In genomic region chr13:56895386-56895785, GRCm38 (mm10) we compare ENCODE assay signal across 8 mouse cellular contexts. TPM values are rescaled to one million over a fixed set of nuclear protein-coding genes. Genes with fewer than 3 reads are reported as not detected.
DNase-seq lines count a peak whose midpoint lies in the region; ATAC-seq lines count a peak whose summit lies in the region.
"Had no signal": no experiment of that assay in that cellular context is flagged by ENCODE, and none has a peak within 500 bp of the region (broad histone marks: within the 10 kb centered on the region; RNA-seq: fewer than 3 reads in every experiment).

No protein-coding gene starts in this region.

- H3K27ac ChIP-seq in forebrain, embryonic 14.5 days (ENCODE audit: low read depth, low read length) = no peak overlapping the region
- no peak overlapping the region for H3K27ac ChIP-seq in midbrain, embryonic 11.5 days (ENCODE audit: low read depth, low read length)
- H3K27ac ChIP-seq: limb, embryonic 13.5 days had no signal

- no peaks in the 10 kb centered on the region for H3K27me3 ChIP-seq in forebrain, embryonic 14.5 days (replicated peaks; ENCODE audit: control insufficient read depth, insufficient read depth, low read length)
- no peaks in the 10 kb centered on the region for H3K27me3 ChIP-seq in midbrain, embryonic 11.5 days (ENCODE audit: control insufficient read depth, insufficient read depth, low read length)

- WGBS in forebrain, embryonic 14.5 days = 1% methylated on average over 17 of the region's 17 CpGs
- 5% methylated on average over 17 of the region's 17 CpGs for WGBS in midbrain, embryonic 11.5 days

- H3K36me3 ChIP-seq in forebrain, embryonic 14.5 days (ENCODE audit: control insufficient read depth, insufficient read depth, low read length) = no peaks in the 10 kb centered on the region
- H3K36me3 ChIP-seq in midbrain, embryonic 11.5 days (ENCODE audit: control insufficient read depth, insufficient read depth, low read length) = no peaks in the 10 kb centered on the region
- H3K36me3 ChIP-seq: limb, embryonic 13.5 days had no signal

- peak overlapping the region; percentile 24 for H3K4me3 ChIP-seq in forebrain, embryonic 14.5 days (ENCODE audit: low read depth, low read length)
- no peak overlapping the region for H3K4me3 ChIP-seq in midbrain, embryonic 11.5 days (ENCODE audit: low read depth, low read length)
- H3K4me3 ChIP-seq: limb, embryonic 13.5 days had no signal

- H3K4me2 ChIP-seq in forebrain, embryonic 14.5 days (ENCODE audit: low read length) = peak overlapping the region; percentile 38
- H3K4me2 ChIP-seq in midbrain, embryonic 11.5 days = peak overlapping the region; percentile 23; the same call in 1 of the 2 replicates
- H3K4me2 ChIP-seq: limb, embryonic 13.5 days had no signal

- no peak for ATAC-seq in forebrain, embryonic 14.5 days
- no peak for ATAC-seq in midbrain, embryonic 11.5 days (ENCODE audit: low FRiP score)

- DNase-seq in right cerebral cortex, postnatal 4 days = peak; percentile 65
- no peak for DNase-seq in right cerebral cortex, postnatal 36 days (ENCODE audit: low spot score in 2 of 2)
- peak; percentile 31 for DNase-seq in brain, adult 2 months (ENCODE audit: low read depth, low spot score)
- peak; percentile 54 for DNase-seq in forebrain, embryonic 14.5 days (ENCODE audit: low spot score)
- peak; percentile 88 for DNase-seq in kidney, postnatal 10 days
- peak; percentile 96 for DNase-seq in midbrain, embryonic 11.5 days (ENCODE audit: low spot score, missing footprints)
- peak; percentile 7 to 34 for DNase-seq in urinary bladder, postnatal 36 days (ENCODE audit: low spot score in 2 of 2)

- H3K9me3 ChIP-seq in forebrain, embryonic 14.5 days (replicated peaks; ENCODE audit: control insufficient read depth, low read length) = no peaks in the 10 kb centered on the region
- H3K9me3 ChIP-seq in midbrain, embryonic 11.5 days (ENCODE audit: control insufficient read depth, low read length) = no peaks in the 10 kb centered on the region
- H3K9me3 ChIP-seq: limb, embryonic 13.5 days had no signal

- no peaks in the 10 kb centered on the region for H3K4me1 ChIP-seq in forebrain, embryonic 14.5 days (ENCODE audit: control insufficient read depth, insufficient read depth, low read length)
- no peaks in the 10 kb centered on the region for H3K4me1 ChIP-seq in midbrain, embryonic 11.5 days (ENCODE audit: control insufficient read depth, insufficient read depth, low read length)
- H3K4me1 ChIP-seq: limb, embryonic 13.5 days had no signal

- peak overlapping the region; percentile 22; the same call in 1 of the 2 replicates for H3K9ac ChIP-seq in forebrain, embryonic 14.5 days (ENCODE audit: low read length)
- H3K9ac ChIP-seq in midbrain, embryonic 11.5 days (ENCODE audit: low read length) = no peak overlapping the region
- H3K9ac ChIP-seq: limb, embryonic 13.5 days had no signal

RNA-seq across cellular contexts. Expression of gene Trpc7, which starts 0.4 kb away (rescaled TPM):
- polyA plus RNA-seq in forebrain, embryonic 14.5 days (2014; fragmentation: Nextera tagmentation; extraction: Ambion mirVana) = 1.5 and 2.8 TPM in 2 replicates
- polyA plus RNA-seq in midbrain, embryonic 11.5 days (2014; fragmentation: Nextera tagmentation; extraction: Ambion mirVana) = 0.05 TPM in 1 of 2 replicates, not detected in the other

Comparison
In these comparisons a context has a peak if more than half of its experiments do, and no peak if none do; other contexts are left out.
1. DNase-seq: peak in right cerebral cortex, postnatal 4 days (single experiment), brain, adult 2 months (single experiment), forebrain, embryonic 14.5 days (single experiment), kidney, postnatal 10 days (single experiment), midbrain, embryonic 11.5 days (single experiment) and urinary bladder, postnatal 36 days (2 of 2); none in right cerebral cortex, postnatal 36 days (0 of 2).